11 mouse cellular contexts compared by ENCODE assay signal in the genomic region with DNA sequence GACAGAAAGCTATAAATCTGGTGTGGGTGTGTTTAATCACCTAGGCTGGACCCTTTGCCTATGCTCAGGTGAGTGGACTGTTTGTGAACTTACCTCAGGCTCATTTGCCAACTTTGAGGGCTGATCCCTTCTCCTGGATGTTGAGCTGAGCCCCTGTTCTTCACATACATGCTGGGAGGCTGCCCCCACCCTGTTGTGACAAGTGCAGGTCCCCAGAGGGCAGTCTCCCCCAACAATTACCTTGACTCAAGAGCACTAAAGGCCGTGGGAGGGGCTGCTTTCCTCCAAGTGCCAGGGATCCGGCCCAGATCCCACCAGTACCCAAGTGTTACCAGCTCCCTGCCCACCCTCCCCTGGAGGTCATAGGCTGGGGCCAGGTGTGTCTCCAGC. TPM values are rescaled to one million over a fixed set of nuclear protein-coding genes. Genes with fewer than 3 reads are reported as not detected.
DNase-seq lines count a peak whose midpoint lies in the region; ATAC-seq and TF ChIP-seq lines count a peak whose summit lies in the region.
"Had no signal": no experiment of that assay in that cellular context is flagged by ENCODE, and none has a peak within 500 bp of the region (broad histone marks: within the 10 kb centered on the region; RNA-seq: fewer than 3 reads in every experiment).

No protein-coding gene starts in this region.

- peaks cover 29% of the 10 kb centered on the region for H3K36me3 ChIP-seq in kidney, postnatal 0 days (ENCODE audit: insufficient read depth, low read length)
- peaks cover 40% of the 10 kb centered on the region for H3K36me3 ChIP-seq in kidney, embryonic 14.5 days (ENCODE audit: control insufficient read depth, insufficient read depth, low read length)
- peaks cover 19% of the 10 kb centered on the region for H3K36me3 ChIP-seq in forebrain, embryonic 16.5 days (ENCODE audit: control insufficient read depth, insufficient read depth)
- H3K36me3 ChIP-seq in midbrain, postnatal 0 days (ENCODE audit: insufficient read depth, low read length) = peaks cover 35% of the 10 kb centered on the region

- no peak overlapping the region for H3K4me3 ChIP-seq in kidney, postnatal 0 days (replicated peaks; ENCODE audit: low read depth, low read length)
- H3K4me3 ChIP-seq in kidney, embryonic 14.5 days (ENCODE audit: low read length) = no peak overlapping the region
- no peak overlapping the region for H3K4me3 ChIP-seq in forebrain, embryonic 16.5 days (replicated peaks; ENCODE audit: low read length)
- H3K4me3 ChIP-seq in midbrain, postnatal 0 days (ENCODE audit: low read depth, low read length) = no peak overlapping the region

- no peak overlapping the region for H3K9ac ChIP-seq in kidney, postnatal 0 days (ENCODE audit: low read depth, low read length)
- no peak overlapping the region for H3K9ac ChIP-seq in kidney, embryonic 14.5 days (ENCODE audit: low read depth, low read length)
- H3K9ac ChIP-seq in forebrain, embryonic 16.5 days (replicated peaks; ENCODE audit: low read depth, low read length) = no peak overlapping the region
- H3K9ac ChIP-seq in midbrain, postnatal 0 days (replicated peaks; ENCODE audit: low read length, poor library complexity, severe bottlenecking) = no peak overlapping the region

- no peaks in the 10 kb centered on the region for H3K9me3 ChIP-seq in kidney, postnatal 0 days (replicated peaks; ENCODE audit: low read length)
- no peaks in the 10 kb centered on the region for H3K9me3 ChIP-seq in kidney, embryonic 14.5 days (ENCODE audit: control insufficient read depth, low read length)
- no peaks in the 10 kb centered on the region for H3K9me3 ChIP-seq in forebrain, embryonic 16.5 days (ENCODE audit: control insufficient read depth, low read length)
- H3K9me3 ChIP-seq in midbrain, postnatal 0 days (ENCODE audit: low read length) = no peaks in the 10 kb centered on the region

- TF ChIP-seq CTCF in kidney, postnatal 0 days (IDR thresholded peaks at IDR 0.05; ENCODE audit: low read depth) = peak; percentile 23
- TF ChIP-seq CTCF in midbrain, postnatal 0 days (IDR thresholded peaks at IDR 0.05) = peak; percentile 27; the same call in 1 of the 2 replicates

- 10% methylated on average over 2 of the region's 2 CpGs for WGBS in kidney, postnatal 0 days
- 27% methylated on average over 2 of the region's 2 CpGs for WGBS in kidney, embryonic 14.5 days
- WGBS in forebrain, embryonic 16.5 days = 40% methylated on average over 2 of the region's 2 CpGs
- WGBS in midbrain, postnatal 0 days = 30% methylated on average over 2 of the region's 2 CpGs

- no peak for DNase-seq in kidney, postnatal 0 days (ENCODE audit: low spot score)
- DNase-seq in midbrain, postnatal 0 days (ENCODE audit: low spot score) = peak; percentile 21
- DNase-seq in adrenal gland, adult 2 months = no peak
- DNase-seq in kidney, adult 18-20 months = no peak
- no peak for DNase-seq in gastrocnemius, postnatal 14 days
- DNase-seq: heart, postnatal 10 days; right cerebral cortex, postnatal 25 days had no signal

- no peak overlapping the region for H3K4me2 ChIP-seq in kidney, postnatal 0 days (ENCODE audit: low read length)
- H3K4me2 ChIP-seq in kidney, embryonic 14.5 days (replicated peaks; ENCODE audit: low read depth, low read length) = no peak overlapping the region
- H3K4me2 ChIP-seq in forebrain, embryonic 16.5 days (ENCODE audit: low read length) = no peak overlapping the region
- no peak overlapping the region for H3K4me2 ChIP-seq in midbrain, postnatal 0 days (ENCODE audit: low read depth, low read length, poor library complexity, severe bottlenecking)

- H3K4me1 ChIP-seq in kidney, postnatal 0 days (replicated peaks; ENCODE audit: insufficient read depth, low read length) = no peaks in the 10 kb centered on the region
- H3K4me1 ChIP-seq in kidney, embryonic 14.5 days (ENCODE audit: control insufficient read depth, insufficient read depth, low read length) = 0 out of 2 replicates have a peak, but pooled peaks cover 3% of the 10 kb centered on the region
- peaks cover 27% of the 10 kb centered on the region for H3K4me1 ChIP-seq in forebrain, embryonic 16.5 days (replicated peaks; ENCODE audit: control insufficient read depth, insufficient read depth, low read length)
- H3K4me1 ChIP-seq in midbrain, postnatal 0 days (ENCODE audit: insufficient read depth, low read length) = peaks cover 20% of the 10 kb centered on the region

- no peak for ATAC-seq in kidney, postnatal 0 days (replicated peaks; ENCODE audit: low FRiP score, low read depth)
- ATAC-seq in kidney, embryonic 14.5 days (ENCODE audit: low FRiP score, low TSS enrichment) = no peak
- peak; percentile 37 for ATAC-seq in CD4-positive, CD25-positive, alpha-beta regulatory T cell, adult 4 months
- no peak for ATAC-seq in forebrain, embryonic 16.5 days
- no peak for ATAC-seq in midbrain, postnatal 0 days (ENCODE audit: low FRiP score)
- ATAC-seq: Patski had no signal

- intact Hi-C loops in gastrocnemius, postnatal 14 days (cut with DNase I; ENCODE audit: low total_unique reads) = no loop called here

- H3K27ac ChIP-seq in kidney, postnatal 0 days = no peak overlapping the region
- H3K27ac ChIP-seq in kidney, embryonic 14.5 days (ENCODE audit: low read depth, low read length) = no peak overlapping the region
- 0 out of 2 replicates have a peak overlapping the region, but pooled peaks have one; percentile 2 for H3K27ac ChIP-seq in forebrain, embryonic 16.5 days (ENCODE audit: low read length)
- H3K27ac ChIP-seq in midbrain, postnatal 0 days (ENCODE audit: low read depth, low read length) = peak overlapping the region; percentile 69

- peaks cover 18% of the 10 kb centered on the region; the same call in 1 of the 2 replicates for H3K27me3 ChIP-seq in kidney, postnatal 0 days (ENCODE audit: insufficient read depth, low read length)
- H3K27me3 ChIP-seq in kidney, embryonic 14.5 days (ENCODE audit: control insufficient read depth, insufficient read depth, low read length) = peaks cover 12% of the 10 kb centered on the region
- H3K27me3 ChIP-seq in forebrain, embryonic 16.5 days (replicated peaks; ENCODE audit: control insufficient read depth, insufficient read depth, low read length) = no peaks in the 10 kb centered on the region
- H3K27me3 ChIP-seq in midbrain, postnatal 0 days (ENCODE audit: insufficient read depth, low read length) = no peaks in the 10 kb centered on the region
- H3K27me3 ChIP-seq: Patski had no signal

RNA-seq across cellular contexts. Expression of gene Celf5, which starts 2.5 kb away (rescaled TPM):
- polyA plus RNA-seq in kidney, postnatal 0 days (2015; fragmentation: Nextera tagmentation; extraction: Ambion mirVana) = 0.30 and 0.47 TPM in 2 replicates
- 0.28 and 0.36 TPM in 2 replicates for polyA plus RNA-seq in kidney, embryonic 14.5 days (2014; fragmentation: Nextera tagmentation; extraction: Ambion mirVana)
- 1 to 10 TPM in 1 of 2 experiments, under 1 TPM in 1; 0.53 to 1.1 TPM for polyA plus RNA-seq in CD4-positive, CD25-positive, alpha-beta regulatory T cell, adult 4 months (2017; shearing (Covaris generic))
- 75.3 and 93.0 TPM in 2 replicates for polyA plus RNA-seq in forebrain, embryonic 16.5 days (2015; fragmentation: Nextera tagmentation; extraction: Ambion mirVana)
- total RNA-seq in midbrain, postnatal 0 days (2014; rRNA removed) = 142 and 206 TPM in 2 replicates
- polyA plus RNA-seq in midbrain, postnatal 0 days (2015; fragmentation: Nextera tagmentation; extraction: Ambion mirVana) = 61.5 and 74.0 TPM in 2 replicates
- total RNA-seq in adrenal gland, adult 2 months (2021) = under 1 TPM; 0.55 to 0.78 TPM
- 1.4 and 2.2 TPM in 2 replicates for polyA plus RNA-seq in adrenal gland, adult 2 months (2012; rRNA removed)
- total RNA-seq in gastrocnemius, postnatal 14 days (2021) = under 1 TPM; 0.09 to 0.23 TPM

RNA-seq across cellular contexts. Expression of gene Ncln, which starts 11.1 kb away (rescaled TPM):
- 56.1 and 63.3 TPM in 2 replicates for polyA plus RNA-seq in kidney, postnatal 0 days (2015; fragmentation: Nextera tagmentation; extraction: Ambion mirVana)
- 59.1 and 76.6 TPM in 2 replicates for polyA plus RNA-seq in kidney, embryonic 14.5 days (2014; fragmentation: Nextera tagmentation; extraction: Ambion mirVana)
- polyA plus RNA-seq in CD4-positive, CD25-positive, alpha-beta regulatory T cell, adult 4 months (2017; shearing (Covaris generic)) = 10 to 100 TPM; 41.9 to 63.2 TPM
- polyA plus RNA-seq in forebrain, embryonic 16.5 days (2015; fragmentation: Nextera tagmentation; extraction: Ambion mirVana) = 70.4 and 80.9 TPM in 2 replicates
- 83.0 and 93.1 TPM in 2 replicates for total RNA-seq in midbrain, postnatal 0 days (2014; rRNA removed)
- 58.1 and 63.3 TPM in 2 replicates for polyA plus RNA-seq in midbrain, postnatal 0 days (2015; fragmentation: Nextera tagmentation; extraction: Ambion mirVana)
- 100 to 1,000 TPM; 111 to 123 TPM for total RNA-seq in adrenal gland, adult 2 months (2021)
- polyA plus RNA-seq in adrenal gland, adult 2 months (2012; rRNA removed) = 562 and 856 TPM in 2 replicates
- 10 to 100 TPM; 39.1 to 47.3 TPM for total RNA-seq in gastrocnemius, postnatal 14 days (2021)

RNA-seq across cellular contexts. Expression of gene S1pr4, which starts 14.9 kb away (rescaled TPM):
- polyA plus RNA-seq in kidney, postnatal 0 days (2015; fragmentation: Nextera tagmentation; extraction: Ambion mirVana) = 1.7 and 1.8 TPM in 2 replicates
- 0.41 and 0.54 TPM in 2 replicates for polyA plus RNA-seq in kidney, embryonic 14.5 days (2014; fragmentation: Nextera tagmentation; extraction: Ambion mirVana)
- polyA plus RNA-seq in CD4-positive, CD25-positive, alpha-beta regulatory T cell, adult 4 months (2017; shearing (Covaris generic)) = 10 to 100 TPM; 53.2 to 76.8 TPM
- polyA plus RNA-seq in forebrain, embryonic 16.5 days (2015; fragmentation: Nextera tagmentation; extraction: Ambion mirVana) = 0.40 and 0.53 TPM in 2 replicates
- total RNA-seq in midbrain, postnatal 0 days (2014; rRNA removed) = 0.09 and 0.16 TPM in 2 replicates
- polyA plus RNA-seq in midbrain, postnatal 0 days (2015; fragmentation: Nextera tagmentation; extraction: Ambion mirVana) = 0.40 and 0.41 TPM in 2 replicates
- 1 to 10 TPM in 1 of 2 experiments, under 1 TPM in 1; 0.98 to 1.6 TPM for total RNA-seq in adrenal gland, adult 2 months (2021)
- polyA plus RNA-seq in adrenal gland, adult 2 months (2012; rRNA removed) = 3.5 and 3.6 TPM in 2 replicates
- total RNA-seq in gastrocnemius, postnatal 14 days (2021) = under 1 TPM; 0.64 to 0.86 TPM

RNA-seq across cellular contexts. Expression of gene Nfic, which starts 29.6 kb away (rescaled TPM):
- 62.3 and 72.5 TPM in 2 replicates for polyA plus RNA-seq in kidney, postnatal 0 days (2015; fragmentation: Nextera tagmentation; extraction: Ambion mirVana)
- 47.3 and 59.0 TPM in 2 replicates for polyA plus RNA-seq in kidney, embryonic 14.5 days (2014; fragmentation: Nextera tagmentation; extraction: Ambion mirVana)
- 10 to 100 TPM; 14.2 to 19.2 TPM for polyA plus RNA-seq in CD4-positive, CD25-positive, alpha-beta regulatory T cell, adult 4 months (2017; shearing (Covaris generic))
- polyA plus RNA-seq in forebrain, embryonic 16.5 days (2015; fragmentation: Nextera tagmentation; extraction: Ambion mirVana) = 25.4 and 27.0 TPM in 2 replicates
- 16.2 and 17.4 TPM in 2 replicates for total RNA-seq in midbrain, postnatal 0 days (2014; rRNA removed)
- 19.1 and 21.3 TPM in 2 replicates for polyA plus RNA-seq in midbrain, postnatal 0 days (2015; fragmentation: Nextera tagmentation; extraction: Ambion mirVana)
- total RNA-seq in adrenal gland, adult 2 months (2021) = 100 to 1,000 TPM in 1 of 2 experiments, 10 to 100 TPM in 1; 80.8 to 126 TPM
- 142 and 171 TPM in 2 replicates for polyA plus RNA-seq in adrenal gland, adult 2 months (2012; rRNA removed)
- total RNA-seq in gastrocnemius, postnatal 14 days (2021) = 100 to 1,000 TPM; 262 to 320 TPM

RNA-seq across cellular contexts. Expression of gene Gna15, which starts 39.0 kb away (rescaled TPM):
- polyA plus RNA-seq in kidney, postnatal 0 days (2015; fragmentation: Nextera tagmentation; extraction: Ambion mirVana) = 0.80 and 0.92 TPM in 2 replicates
- 0.23 and 0.60 TPM in 2 replicates for polyA plus RNA-seq in kidney, embryonic 14.5 days (2014; fragmentation: Nextera tagmentation; extraction: Ambion mirVana)
- 10 to 100 TPM; 28.5 to 31.9 TPM for polyA plus RNA-seq in CD4-positive, CD25-positive, alpha-beta regulatory T cell, adult 4 months (2017; shearing (Covaris generic))
- polyA plus RNA-seq in forebrain, embryonic 16.5 days (2015; fragmentation: Nextera tagmentation; extraction: Ambion mirVana) = 0.42 and 0.76 TPM in 2 replicates
- 0.94 and 2.1 TPM in 2 replicates for total RNA-seq in midbrain, postnatal 0 days (2014; rRNA removed)
- 1.1 and 1.2 TPM in 2 replicates for polyA plus RNA-seq in midbrain, postnatal 0 days (2015; fragmentation: Nextera tagmentation; extraction: Ambion mirVana)
- 1 to 10 TPM; 1.1 to 2.2 TPM for total RNA-seq in adrenal gland, adult 2 months (2021)
- 1.4 and 1.9 TPM in 2 replicates for polyA plus RNA-seq in adrenal gland, adult 2 months (2012; rRNA removed)
- 1 to 10 TPM in 1 of 2 experiments, under 1 TPM in 1; 0.60 to 1.2 TPM for total RNA-seq in gastrocnemius, postnatal 14 days (2021)
- polyA plus RNA-seq: Patski had no signal

Comparison
In these comparisons a context has a peak if more than half of its experiments do, and no peak if none do; other contexts are left out.
1. H3K27ac ChIP-seq: peak in forebrain, embryonic 16.5 days (single experiment) and midbrain, postnatal 0 days (single experiment); none in kidney, postnatal 0 days (single experiment) and kidney, embryonic 14.5 days (single experiment).
2. RNA of gene Celf5, which starts 2.5 kb away (polyA plus RNA-seq): 75.3 to 93.0 TPM in forebrain, embryonic 16.5 days and 61.5 to 74.0 TPM in midbrain, postnatal 0 days; 1.4 to 2.2 TPM in adrenal gland, adult 2 months, 0.53 to 1.1 TPM in CD4-positive, CD25-positive, alpha-beta regulatory T cell, adult 4 months, 0.30 to 0.47 TPM in kidney, postnatal 0 days and 0.28 to 0.36 TPM in kidney, embryonic 14.5 days; every median in the first group is over 10 times any median in the second.
3. RNA of gene S1pr4, which starts 14.9 kb away (polyA plus RNA-seq): 53.2 to 76.8 TPM in CD4-positive, CD25-positive, alpha-beta regulatory T cell, adult 4 months; 3.5 to 3.6 TPM in adrenal gland, adult 2 months, 1.7 to 1.8 TPM in kidney, postnatal 0 days, 0.41 to 0.54 TPM in kidney, embryonic 14.5 days, 0.40 to 0.53 TPM in forebrain, embryonic 16.5 days and 0.40 to 0.41 TPM in midbrain, postnatal 0 days; every median in the first group is over 10 times any median in the second.